Mouse (Mus musculus): ENCODE results near the gene Mtnr1b. TPM values are rescaled to one million over a fixed set of nuclear protein-coding genes. Genes with fewer than 3 reads are reported as not detected.
"Not testable (repeated sequence)": the region's sequence is repeated elsewhere in the genome, so short reads cannot be mapped to it uniquely, and the experiment has no call there.

The Mtnr1b gene
- total RNA-seq (2021), result not detected
- long read RNA-seq, experiment 1, result 0 reads
- long read RNA-seq, experiment 2, result 0 reads

- no peak for DNase-seq (ENCODE audit: low spot score in 2 of 2)
Observed at GRCm38 (mm10) chr9:15874506-15875160, at the start of gene Mtnr1b. Gene Mtnr1b, minus strand, starts transcription at chr9:15874556.

GRCm38 (mm10) chr9:15920271-15920670, 45.9 kb upstream of the Mtnr1b start:
- DNase-seq (ENCODE audit: low spot score in 2 of 2), result no peak

GRCm38 (mm10) chr9:15919373-15920005, 45.1 kb upstream of the Mtnr1b start:
- no peak for DNase-seq (ENCODE audit: low spot score in 2 of 2)

GRCm38 (mm10) chr9:15916600-15916999, 42.2 kb upstream of the Mtnr1b start:
- no peak for DNase-seq (ENCODE audit: low spot score in 2 of 2)

- no peak for DNase-seq (ENCODE audit: low spot score in 2 of 2)
Observed at GRCm38 (mm10) chr9:15912735-15913134, 38.4 kb upstream of the Mtnr1b start.

GRCm38 (mm10) chr9:15909397-15910113, 35.2 kb upstream of the Mtnr1b start:
- no peak for DNase-seq (ENCODE audit: low spot score in 2 of 2)

- peak in 1 of 2 experiments; percentile 4 for DNase-seq (ENCODE audit: low spot score in 2 of 2)
Observed at GRCm38 (mm10) chr9:15903948-15904750, 29.8 kb upstream of the Mtnr1b start.

GRCm38 (mm10) chr9:15898112-15898511, 23.8 kb upstream of the Mtnr1b start:
- DNase-seq (ENCODE audit: low spot score in 2 of 2), result no peak

- DNase-seq (ENCODE audit: low spot score in 2 of 2), result peak in 1 of 2 experiments; percentile 29
Observed at GRCm38 (mm10) chr9:15886756-15887155, 12.4 kb upstream of the Mtnr1b start.

- DNase-seq (ENCODE audit: low spot score in 2 of 2), result no peak
Observed at GRCm38 (mm10) chr9:15880754-15881153, 6.4 kb upstream of the Mtnr1b start.

GRCm38 (mm10) chr9:15880160-15880603, 5.8 kb upstream of the Mtnr1b start:
- DNase-seq (ENCODE audit: low spot score in 2 of 2), result no peak

GRCm38 (mm10) chr9:15870013-15870412, 4.3 kb downstream of the Mtnr1b start:
- no peak for DNase-seq (ENCODE audit: low spot score in 2 of 2)

GRCm38 (mm10) chr9:15869456-15869855, 4.9 kb downstream of the Mtnr1b start:
- DNase-seq (ENCODE audit: low spot score in 2 of 2), result no peak

- DNase-seq (ENCODE audit: low spot score in 2 of 2), result no peak
Observed at GRCm38 (mm10) chr9:15866280-15867072, 7.9 kb downstream of the Mtnr1b start.

GRCm38 (mm10) chr9:15861402-15861801, 13.0 kb downstream of the Mtnr1b start:
- no peak for DNase-seq (ENCODE audit: low spot score in 2 of 2)

- no peak for DNase-seq (ENCODE audit: low spot score in 2 of 2)
Observed at GRCm38 (mm10) chr9:15850749-15851148, 23.6 kb downstream of the Mtnr1b start.

- no peak for DNase-seq (ENCODE audit: low spot score in 2 of 2)
Observed at GRCm38 (mm10) chr9:15845390-15845789, 29.0 kb downstream of the Mtnr1b start.

- not testable (repeated sequence) for DNase-seq (ENCODE audit: low spot score in 2 of 2)
Observed at GRCm38 (mm10) chr9:15844936-15845335, 29.4 kb downstream of the Mtnr1b start.

- DNase-seq (ENCODE audit: low spot score in 2 of 2), result peak in 1 of 2 experiments; percentile 5
Observed at GRCm38 (mm10) chr9:15813002-15813911, 61.1 kb downstream of the Mtnr1b start.
